ENCODE assay signal across 7 mouse cellular contexts in the genomic region with DNA sequence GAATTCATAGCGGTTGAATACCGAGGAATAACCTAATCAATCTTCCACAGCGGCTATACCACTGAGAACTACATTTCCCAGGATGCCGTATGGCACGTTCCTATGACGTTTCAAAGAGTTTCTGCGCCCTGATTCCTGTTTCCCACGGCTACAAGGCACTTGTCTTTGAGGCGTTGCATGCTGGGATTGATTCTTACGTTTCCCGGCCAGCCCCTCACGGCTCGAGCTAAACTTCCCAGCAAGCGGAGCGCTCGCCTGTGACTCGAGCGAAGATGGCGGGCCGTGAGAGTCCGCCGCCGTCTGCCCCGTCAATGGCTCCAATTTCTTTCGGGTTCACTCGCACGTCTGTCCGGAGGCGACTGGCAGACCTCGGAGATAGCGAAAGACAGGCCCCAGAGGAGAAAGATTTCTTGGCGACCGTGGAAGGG. TPM values are rescaled to one million over a fixed set of nuclear protein-coding genes. Genes with fewer than 3 reads are reported as not detected.
DNase-seq lines count a peak whose midpoint lies in the region; ATAC-seq lines count a peak whose summit lies in the region.

Gpkow (plus strand) TSS at position 178 of the 428 bp plus-strand sequence.

- no peaks in the 10 kb centered on the region for H3K27me3 ChIP-seq in intestine, embryonic 15.5 days (replicated peaks)
- no peaks in the 10 kb centered on the region for H3K27me3 ChIP-seq in midbrain, embryonic 10.5 days (ENCODE audit: low read depth, poor library complexity, severe bottlenecking)

- ATAC-seq in intestine, embryonic 15.5 days = peak; percentile 96

- intact Hi-C loops in gastrocnemius, postnatal 36 days (cut with DNase I) = loop anchor here (10.0 kb wide), 2 partner anchors 122 to 272 kb away; partner anchors contain the start of genes Foxp3 and Ppp1r3f
- intact Hi-C loops in left cerebral cortex, postnatal 25 days (cut with DNase I) = no loop called here

- H3K9me3 ChIP-seq in intestine, embryonic 15.5 days = no peaks in the 10 kb centered on the region
- no peaks in the 10 kb centered on the region for H3K9me3 ChIP-seq in midbrain, embryonic 10.5 days (replicated peaks)

- H3K27ac ChIP-seq in intestine, embryonic 15.5 days = 0 out of 2 replicates have a peak within 1 kb of the TSS, but pooled peaks have one; percentile 22
- H3K27ac ChIP-seq in midbrain, embryonic 10.5 days (replicated peaks) = peak within 1 kb of the TSS; percentile 76

- peak within 1 kb of the TSS; percentile 52 for H3K4me3 ChIP-seq in intestine, embryonic 15.5 days (replicated peaks)
- peak within 1 kb of the TSS; percentile 64 for H3K4me3 ChIP-seq in midbrain, embryonic 10.5 days

- H3K4me2 ChIP-seq in intestine, embryonic 15.5 days (replicated peaks) = peak within 1 kb of the TSS; percentile 53

- peak within 1 kb of the TSS; percentile 50 for H3K9ac ChIP-seq in intestine, embryonic 15.5 days

- DNase-seq in adrenal gland, adult 2 months = peak; percentile 88
- DNase-seq in embryo, embryonic 11.5 days (ENCODE audit: low read depth, low spot score) = peak; percentile 77
- DNase-seq in gastrocnemius, postnatal 36 days = peak; percentile 49 to 76
- DNase-seq in left cerebral cortex, postnatal 25 days (ENCODE audit: low spot score in 2 of 2) = peak; percentile 83 to 95
- DNase-seq in midbrain, embryonic 10.5 days (ENCODE audit: low spot score) = peak; percentile 79
- peak; percentile 68 for DNase-seq in right cerebral cortex, postnatal 4 days

- H3K4me1 ChIP-seq in intestine, embryonic 15.5 days (replicated peaks) = no peaks in the 10 kb centered on the region
- H3K4me1 ChIP-seq in midbrain, embryonic 10.5 days = peaks cover 5% of the 10 kb centered on the region

- no peaks in the 10 kb centered on the region for H3K36me3 ChIP-seq in intestine, embryonic 15.5 days
- H3K36me3 ChIP-seq in midbrain, embryonic 10.5 days = peaks cover 33% of the 10 kb centered on the region

- WGBS in intestine, embryonic 15.5 days = 14% methylated on average over 33 of the region's 33 CpGs
- WGBS in midbrain, embryonic 10.5 days = 16% methylated on average over 33 of the region's 33 CpGs

RNA-seq across cellular contexts. Expression of gene Gpkow, which starts in this region (rescaled TPM):
- 10 to 100 TPM; 55.7 to 58.4 TPM for total RNA-seq in adrenal gland, adult 2 months (2021)
- 4.2 and 5.4 TPM in 2 replicates for polyA plus RNA-seq in adrenal gland, adult 2 months (2012; rRNA removed)
- total RNA-seq in gastrocnemius, postnatal 36 days (2021) = 10 to 100 TPM; 11.2 to 12.9 TPM
- polyA plus RNA-seq in intestine, embryonic 15.5 days (2015; fragmentation: Nextera tagmentation; extraction: Ambion mirVana) = 27.6 and 31.8 TPM in 2 replicates
- total RNA-seq in left cerebral cortex, postnatal 25 days (2021) = 10 to 100 TPM; 33.2 to 34.0 TPM
- polyA plus RNA-seq in midbrain, embryonic 10.5 days (2016; fragmentation: Nextera tagmentation; extraction: Ambion mirVana) = 40.2 and 44.5 TPM in 2 replicates

Comparison
In these comparisons a context has a peak if more than half of its experiments do, and no peak if none do; other contexts are left out.
1. Peak in every context shown above with its lines: DNase-seq, ATAC-seq, H3K4me3 ChIP-seq and H3K27ac ChIP-seq.